Mouse (Mus musculus): Measurements from ENCODE around the gene Erc2. TPM values are rescaled to one million over a fixed set of nuclear protein-coding genes. Genes with fewer than 3 reads are reported as not detected.

Gene Erc2
- total and polyA plus RNA-seq, 3 experiments: not detected

DNA sequence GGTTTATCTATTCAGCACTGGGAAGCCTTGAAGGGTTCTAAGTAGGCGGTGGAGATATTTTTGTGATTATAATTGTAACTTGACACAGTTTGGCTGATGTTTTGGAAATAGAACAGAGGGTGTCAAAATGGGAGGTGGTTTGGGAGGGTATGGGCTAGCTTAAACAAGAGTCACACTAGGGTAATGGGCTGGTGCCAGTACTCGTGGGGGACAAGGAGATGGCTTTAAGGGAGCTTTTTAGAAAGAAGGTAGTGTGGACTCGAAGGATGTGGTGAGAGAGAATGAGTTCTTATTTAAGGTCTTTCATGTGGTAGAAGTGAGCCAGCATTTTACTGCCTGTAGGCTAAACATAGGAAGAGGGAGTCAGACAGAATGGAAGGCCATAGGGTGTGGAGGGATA, 19.2 kb downstream of the Erc2 start:
- Histone ChIP-seq H3K79me2 (replicated peaks; ENCODE audit: control insufficient read depth, extremely low read depth, insufficient read depth, poor library complexity, severe bottlenecking) (no peaks in the 10 kb centered on the region), H3K4me2 (ENCODE audit: insufficient read depth, low read depth, poor library complexity, severe bottlenecking) (no peak overlapping the region)
- dilution Hi-C loops (cut with MboI; ENCODE audit: extremely low pct_ligation_motif_present, extremely low pct_unique_long_range_greater_than_20kb, low sequenced_read_pairs): no loop called here

DNA sequence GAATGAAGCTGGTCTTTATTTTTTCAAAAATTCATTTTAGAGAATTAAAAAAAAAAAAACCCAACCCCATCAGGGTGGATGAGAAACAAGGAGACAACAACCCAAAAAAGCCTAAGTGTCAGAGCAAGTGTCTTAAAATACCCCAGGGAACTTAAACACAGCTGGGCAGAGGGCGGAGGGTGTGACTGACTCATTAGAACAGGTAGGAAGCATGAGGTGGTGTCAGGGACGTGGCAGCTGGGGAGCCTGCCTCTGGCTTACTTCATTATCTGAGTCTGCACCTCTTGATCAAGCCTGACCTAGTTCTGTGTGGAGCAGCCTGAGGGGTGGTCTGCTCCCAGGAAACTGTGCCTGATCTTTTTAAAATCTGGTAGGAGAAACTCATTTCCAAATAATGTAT, 20.8 kb downstream of the Erc2 start:
- no peak overlapping the region for H3K4me3 ChIP-seq (replicated peaks in 1 of 3; ENCODE audit: low read depth in 2 of 3, low read length in 2 of 3, poor library complexity in 1 of 3)
- no peak overlapping the region for H3K4me2 ChIP-seq (ENCODE audit: insufficient read depth, low read depth, poor library complexity, severe bottlenecking)
- 0 out of 4 replicates have a peak, but pooled peaks cover 0 to 3% of the 10 kb centered on the region in 2 experiments for H3K4me1 ChIP-seq (ENCODE audit: control insufficient read depth in 1 of 2, insufficient read depth in 2 of 2)
- no peak for DNase-seq (ENCODE audit: extremely low read depth)
- no peaks in the 10 kb centered on the region for H3K79me2 ChIP-seq (replicated peaks; ENCODE audit: control insufficient read depth, extremely low read depth, insufficient read depth, poor library complexity, severe bottlenecking)
- H3K27ac ChIP-seq (ENCODE audit: insufficient read depth, low read depth): no peak overlapping the region
- no peaks in the 10 kb centered on the region for H3K27me3 ChIP-seq (replicated peaks)
- H3K9me3 ChIP-seq (replicated peaks; ENCODE audit: low read length): no peaks in the 10 kb centered on the region
- H3K36me3 ChIP-seq (replicated peaks in 1 of 2; ENCODE audit: control insufficient read depth in 1 of 2, insufficient read depth in 1 of 2, low read length in 1 of 2): no peaks in the 10 kb centered on the region
- no peak for TF ChIP-seq NRF1 (IDR thresholded peaks at IDR 0.05; ENCODE audit: low read depth, low read length)
- TF ChIP-seq MAFK (IDR thresholded peaks at IDR 0.05; ENCODE audit: insufficient replicate concordance, low read length): no peak
- TF ChIP-seq ZMIZ1 (IDR thresholded peaks at IDR 0.05; ENCODE audit: low read depth, low read length): no peak
- TF ChIP-seq POLR2A (IDR thresholded peaks at IDR 0.05; ENCODE audit: low read depth, low read length): no peak
- no peak for TF ChIP-seq TBP (conservative IDR thresholded peaks at IDR 0.05; ENCODE audit: low read depth, low read length)
- TF ChIP-seq JUND (conservative IDR thresholded peaks at IDR 0.05; ENCODE audit: low read depth, low read length): no peak
- no peak for TF ChIP-seq ZKSCAN1 (IDR thresholded peaks at IDR 0.05; ENCODE audit: borderline replicate concordance, low read depth, low read length)
- no peak for TF ChIP-seq RCOR1 (conservative IDR thresholded peaks at IDR 0.05; ENCODE audit: low read depth, low read length)
- no peak for TF ChIP-seq ZNF384 (IDR thresholded peaks at IDR 0.05; ENCODE audit: low read depth, low read length)
- no peak for TF ChIP-seq CHD1 (IDR thresholded peaks at IDR 0.05; ENCODE audit: low read depth, low read length)
- no peak for TF ChIP-seq CTCF (conservative IDR thresholded peaks at IDR 0.05 in 1 of 2, IDR thresholded peaks at IDR 0.05 in 1 of 2; ENCODE audit: low read depth in 2 of 2, low read length in 2 of 2)
- no peak for TF ChIP-seq MAX (IDR thresholded peaks at IDR 0.05; ENCODE audit: low read length)
- dilution Hi-C loops (cut with MboI; ENCODE audit: extremely low pct_ligation_motif_present, extremely low pct_unique_long_range_greater_than_20kb, low sequenced_read_pairs): no loop called here
- H3K9ac ChIP-seq (ENCODE audit: insufficient read depth, low read depth): no peak overlapping the region
- in situ Hi-C loops (cut with MboI; ENCODE audit: low pct_ligation_motif_present, low pct_unique_long_range_greater_than_20kb, low sequenced_read_pairs): no loop called here

More for the DNA sequence above, 19.2 kb downstream of the Erc2 start:
- TF ChIP-seq ELF1 (IDR thresholded peaks at IDR 0.05; ENCODE audit: low read depth, low read length) (no peak), JUN (IDR thresholded peaks at IDR 0.05; ENCODE audit: insufficient read depth, low read depth, low read length) (no peak), JUND (conservative IDR thresholded peaks at IDR 0.05; ENCODE audit: low read depth, low read length) (no peak), SMC3 (IDR thresholded peaks at IDR 0.05; ENCODE audit: low read depth, low read length) (no peak), CHD2 (IDR thresholded peaks at IDR 0.05; ENCODE audit: low read length) (no peak), GABPA (IDR thresholded peaks at IDR 0.05; ENCODE audit: insufficient replicate concordance, low read depth, low read length) (no peak), HCFC1 (IDR thresholded peaks at IDR 0.05; ENCODE audit: low read depth, low read length) (no peak)
- 0 out of 4 replicates have a peak, but pooled peaks cover 0 to 3% of the 10 kb centered on the region in 2 experiments for H3K4me1 ChIP-seq (ENCODE audit: control insufficient read depth in 1 of 2, insufficient read depth in 2 of 2)
- no peak overlapping the region for H3K27ac ChIP-seq (ENCODE audit: insufficient read depth, low read depth)
- no peaks in the 10 kb centered on the region for H3K9me3 ChIP-seq (replicated peaks; ENCODE audit: low read length)
- in situ Hi-C loops (cut with MboI; ENCODE audit: low pct_ligation_motif_present, low pct_unique_long_range_greater_than_20kb, low sequenced_read_pairs): no loop called here
- no peak overlapping the region for H3K4me3 ChIP-seq (replicated peaks in 1 of 3; ENCODE audit: low read depth in 2 of 3, low read length in 2 of 3, poor library complexity in 1 of 3)
- no peaks in the 10 kb centered on the region for H3K27me3 ChIP-seq (replicated peaks)
- no peaks in the 10 kb centered on the region for H3K36me3 ChIP-seq (replicated peaks in 1 of 2; ENCODE audit: control insufficient read depth in 1 of 2, insufficient read depth in 1 of 2, low read length in 1 of 2)
- H3K9ac ChIP-seq (ENCODE audit: insufficient read depth, low read depth): no peak overlapping the region
- no peak for DNase-seq (ENCODE audit: extremely low read depth)

Data from CH12.LX (cell line).